13 mouse cellular contexts compared by ENCODE assay signal in the genomic region with DNA sequence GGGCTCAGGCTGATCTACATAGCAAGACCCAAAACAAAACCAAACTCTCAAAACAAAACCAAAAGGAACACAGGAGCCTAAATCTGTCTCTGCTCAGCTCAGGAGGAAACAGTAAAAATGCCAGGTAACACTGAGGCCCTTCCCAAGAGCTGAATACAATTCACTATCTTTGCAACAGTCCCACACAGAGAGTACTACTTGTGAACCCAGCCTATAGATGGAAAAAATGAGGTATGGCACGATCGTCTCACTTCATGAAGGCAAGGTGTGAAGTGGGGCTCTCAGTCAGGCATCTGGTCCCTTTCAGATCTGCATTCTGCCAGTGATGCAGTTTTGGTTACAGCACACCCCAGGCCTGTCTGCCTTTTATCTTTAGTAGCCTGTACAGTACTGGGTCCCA.
DNase-seq lines count a peak whose midpoint lies in the region; ATAC-seq and TF ChIP-seq lines count a peak whose summit lies in the region.
"Had no signal": no experiment of that assay in that cellular context is flagged by ENCODE, and none has a peak within 500 bp of the region (broad histone marks: within the 10 kb centered on the region; RNA-seq: fewer than 3 reads in every experiment).

No protein-coding gene starts in this region.

- H3K9ac ChIP-seq in limb, embryonic 12.5 days (replicated peaks), result no peak overlapping the region
- no peak overlapping the region for H3K9ac ChIP-seq in liver, embryonic 15.5 days
- H3K9ac ChIP-seq: hindbrain, embryonic 15.5 days; neural tube, embryonic 15.5 days had no signal

- no peaks in the 10 kb centered on the region for H3K9me3 ChIP-seq in limb, embryonic 12.5 days
- H3K9me3 ChIP-seq in limb, embryonic 10.5 days (replicated peaks), result no peaks in the 10 kb centered on the region
- peaks cover 11% of the 10 kb centered on the region; the same call in 1 of the 2 replicates for H3K9me3 ChIP-seq in E14TG2a.4 (ENCODE audit: low read length)
- H3K9me3 ChIP-seq in liver, embryonic 15.5 days (replicated peaks), result no peaks in the 10 kb centered on the region
- H3K9me3 ChIP-seq: hindbrain, embryonic 15.5 days; neural tube, embryonic 15.5 days had no signal

- no peak overlapping the region for H3K4me3 ChIP-seq in limb, embryonic 12.5 days (replicated peaks)
- no peak overlapping the region for H3K4me3 ChIP-seq in limb, embryonic 10.5 days
- H3K4me3 ChIP-seq in E14TG2a.4 (replicated peaks; ENCODE audit: low read length), result peak overlapping the region; percentile 11; the same call in 1 of the 2 replicates
- no peak overlapping the region for H3K4me3 ChIP-seq in liver, embryonic 15.5 days (replicated peaks)
- H3K4me3 ChIP-seq: hindbrain, embryonic 15.5 days; neural tube, embryonic 15.5 days had no signal

- peak overlapping the region; percentile 23; the same call in 1 of the 2 replicates for H3K27ac ChIP-seq in limb, embryonic 12.5 days
- H3K27ac ChIP-seq in limb, embryonic 10.5 days, result no peak overlapping the region
- 0 out of 2 replicates have a peak overlapping the region, but pooled peaks have one; percentile 71 for H3K27ac ChIP-seq in liver, embryonic 15.5 days (replicated peaks)
- H3K27ac ChIP-seq: hindbrain, embryonic 15.5 days; neural tube, embryonic 15.5 days had no signal

- WGBS in limb, embryonic 12.5 days, result 79% methylated on average over 2 of the region's 2 CpGs
- WGBS in limb, embryonic 10.5 days, result 82% methylated on average over 2 of the region's 2 CpGs
- WGBS in liver, embryonic 15.5 days (ENCODE audit: insufficient replicate concordance), result 72% methylated on average over 2 of the region's 2 CpGs

- ATAC-seq in limb, embryonic 12.5 days (ENCODE audit: insufficient number of reproducible peaks, insufficient read depth, low FRiP score, low TSS enrichment, low read depth), result no peak
- ATAC-seq in liver, embryonic 15.5 days (ENCODE audit: insufficient read depth), result no peak
- ATAC-seq: midbrain, embryonic 16.5 days had no signal

- no peaks in the 10 kb centered on the region for H3K27me3 ChIP-seq in limb, embryonic 12.5 days
- H3K27me3 ChIP-seq in limb, embryonic 10.5 days (ENCODE audit: low read depth, poor library complexity, severe bottlenecking), result no peaks in the 10 kb centered on the region
- no peaks in the 10 kb centered on the region for H3K27me3 ChIP-seq in E14TG2a.4 (ENCODE audit: insufficient read depth, low read length)
- no peaks in the 10 kb centered on the region for H3K27me3 ChIP-seq in liver, embryonic 15.5 days
- H3K27me3 ChIP-seq: hindbrain, embryonic 15.5 days; neural tube, embryonic 15.5 days had no signal

- no peak overlapping the region for H3K4me2 ChIP-seq in limb, embryonic 12.5 days
- no peak overlapping the region for H3K4me2 ChIP-seq in liver, embryonic 15.5 days
- H3K4me2 ChIP-seq: hindbrain, embryonic 15.5 days; neural tube, embryonic 15.5 days had no signal

- no peak for DNase-seq in limb, embryonic 10.5 days (ENCODE audit: low spot score)
- DNase-seq in CD4-positive, CD25-positive, alpha-beta regulatory T cell, adult 2 months (ENCODE audit: low read depth, low spot score), result peak; percentile 20
- no peak for DNase-seq in layer of hippocampus, postnatal 14 days (ENCODE audit: low spot score in 2 of 2)
- no peak for DNase-seq in adrenal gland, postnatal 10 days
- DNase-seq: cerebellum, postnatal 36 days; kidney, postnatal 14 days; right cerebral cortex, postnatal 14 days had no signal

- peaks cover 22% of the 10 kb centered on the region for H3K4me1 ChIP-seq in limb, embryonic 12.5 days (replicated peaks)
- H3K4me1 ChIP-seq in limb, embryonic 10.5 days, result peaks cover 27% of the 10 kb centered on the region
- peaks cover 82% of the 10 kb centered on the region for H3K4me1 ChIP-seq in E14TG2a.4 (replicated peaks; ENCODE audit: low read depth, low read length)
- peaks cover 25% of the 10 kb centered on the region for H3K4me1 ChIP-seq in liver, embryonic 15.5 days (replicated peaks)

- no peak for TF ChIP-seq CTCF in E14TG2a.4 (conservative IDR thresholded peaks at IDR 0.05; ENCODE audit: low read length)

- peaks cover 56% of the 10 kb centered on the region for H3K36me3 ChIP-seq in limb, embryonic 12.5 days
- peaks cover 66% of the 10 kb centered on the region for H3K36me3 ChIP-seq in limb, embryonic 10.5 days
- peaks cover 33% of the 10 kb centered on the region for H3K36me3 ChIP-seq in E14TG2a.4 (ENCODE audit: insufficient read depth, low read length)
- H3K36me3 ChIP-seq in liver, embryonic 15.5 days (replicated peaks), result no peaks in the 10 kb centered on the region
